Mouse (Mus musculus): ENCODE data around the gene Pmpca. TPM values are rescaled to one million over a fixed set of nuclear protein-coding genes. Genes with fewer than 3 reads are reported as not detected.

Gene Pmpca
- polyA plus RNA-seq, 1 experiment from 2014 or later: 55.4 TPM

GRCm38 (mm10) chr2:26356678-26357077 lies 32.5 kb upstream of the Pmpca start:
- Histone ChIP-seq H3K9ac (ENCODE audit: low read length) (no peak overlapping the region), H3K4me1 (replicated peaks; ENCODE audit: control insufficient read depth, insufficient read depth) (no peaks in the 10 kb centered on the region; the same call in 1 of the 2 replicates)

GRCm38 (mm10) chr2:26357484-26357883 lies 31.7 kb upstream of the Pmpca start:
- Histone ChIP-seq H3K27me3 (ENCODE audit: control insufficient read depth, insufficient read depth, low read length) (no peaks in the 10 kb centered on the region), H3K9me3 (ENCODE audit: control insufficient read depth, low read length) (no peaks in the 10 kb centered on the region), H3K4me2 (replicated peaks; ENCODE audit: low read depth) (no peak overlapping the region), H3K9ac (ENCODE audit: low read length) (no peak overlapping the region), H3K4me1 (replicated peaks; ENCODE audit: control insufficient read depth, insufficient read depth) (no peaks in the 10 kb centered on the region; the same call in 1 of the 2 replicates), H3K27ac (replicated peaks) (no peak overlapping the region), H3K4me3 (ENCODE audit: low read depth, low read length) (no peak overlapping the region), H3K36me3 (ENCODE audit: control insufficient read depth, insufficient read depth, low read length) (no peaks in the 10 kb centered on the region)
- WGBS: 38% methylated on average over 15 of the region's 15 CpGs
- peak; percentile 63 for ATAC-seq (ENCODE audit: low FRiP score, low TSS enrichment)
- peak; percentile 75 for DNase-seq (ENCODE audit: low spot score)
- TF ChIP-seq CTCF (IDR thresholded peaks at IDR 0.05; ENCODE audit: low read depth) (peak; percentile 68), EP300 (optimal IDR thresholded peaks at IDR 0.05) (no peak)

More at GRCm38 (mm10) chr2:26356678-26357077, 32.5 kb upstream of the Pmpca start:
- WGBS: 72% methylated on average over 7 of the region's 7 CpGs
- Histone ChIP-seq H3K27ac (replicated peaks) (no peak overlapping the region), H3K4me3 (ENCODE audit: low read depth, low read length) (no peak overlapping the region), H3K36me3 (ENCODE audit: control insufficient read depth, insufficient read depth, low read length) (no peaks in the 10 kb centered on the region), H3K9me3 (ENCODE audit: control insufficient read depth, low read length) (no peaks in the 10 kb centered on the region), H3K27me3 (ENCODE audit: control insufficient read depth, insufficient read depth, low read length) (no peaks in the 10 kb centered on the region), H3K4me2 (replicated peaks; ENCODE audit: low read depth) (no peak overlapping the region)
- TF ChIP-seq CTCF (IDR thresholded peaks at IDR 0.05; ENCODE audit: low read depth): no peak
- ATAC-seq (ENCODE audit: low FRiP score, low TSS enrichment) (no peak), DNase-seq (ENCODE audit: low spot score) (no peak)

- no peak overlapping the region for H3K27ac ChIP-seq (replicated peaks)
- no peaks in the 10 kb centered on the region for H3K9me3 ChIP-seq (ENCODE audit: control insufficient read depth, low read length)
- peaks cover 4% of the 10 kb centered on the region; the same call in 1 of the 2 replicates for H3K36me3 ChIP-seq (ENCODE audit: control insufficient read depth, insufficient read depth, low read length)
- WGBS: 84% methylated on average over 13 of the region's 13 CpGs
- ATAC-seq (ENCODE audit: low FRiP score, low TSS enrichment): no peak
- no peaks in the 10 kb centered on the region for H3K4me1 ChIP-seq (replicated peaks; ENCODE audit: control insufficient read depth, insufficient read depth)
- DNase-seq (ENCODE audit: low spot score): no peak
- H3K27me3 ChIP-seq (ENCODE audit: control insufficient read depth, insufficient read depth, low read length): no peaks in the 10 kb centered on the region
- H3K4me3 ChIP-seq (ENCODE audit: low read depth, low read length): no peak overlapping the region
- no peak overlapping the region for H3K9ac ChIP-seq (ENCODE audit: low read length)
- no peak overlapping the region for H3K4me2 ChIP-seq (replicated peaks; ENCODE audit: low read depth)
- TF ChIP-seq EP300 (optimal IDR thresholded peaks at IDR 0.05) (no peak), CTCF (IDR thresholded peaks at IDR 0.05; ENCODE audit: low read depth) (no peak)
These were observed 30.3 kb upstream of the Pmpca start for GRCm38 (mm10) chr2:26358667-26359320.

GRCm38 (mm10) chr2:26359983-26360382 lies 29.2 kb upstream of the Pmpca start:
- no peaks in the 10 kb centered on the region for H3K4me1 ChIP-seq (replicated peaks; ENCODE audit: control insufficient read depth, insufficient read depth)
- H3K9ac ChIP-seq (ENCODE audit: low read length): no peak overlapping the region
- no peak overlapping the region for H3K4me2 ChIP-seq (replicated peaks; ENCODE audit: low read depth)
- H3K4me3 ChIP-seq (ENCODE audit: low read depth, low read length): no peak overlapping the region
- H3K27ac ChIP-seq (replicated peaks): 0 out of 2 replicates have a peak overlapping the region, but pooled peaks have one; percentile 8
- no peaks in the 10 kb centered on the region for H3K9me3 ChIP-seq (ENCODE audit: control insufficient read depth, low read length)
- no peaks in the 10 kb centered on the region for H3K27me3 ChIP-seq (ENCODE audit: control insufficient read depth, insufficient read depth, low read length)
- H3K36me3 ChIP-seq (ENCODE audit: control insufficient read depth, insufficient read depth, low read length): peaks cover 4% of the 10 kb centered on the region; the same call in 1 of the 2 replicates
- no peak for TF ChIP-seq CTCF (IDR thresholded peaks at IDR 0.05; ENCODE audit: low read depth)
- TF ChIP-seq EP300 (optimal IDR thresholded peaks at IDR 0.05): no peak
- WGBS: 76% methylated on average over 6 of the region's 6 CpGs
- ATAC-seq (ENCODE audit: low FRiP score, low TSS enrichment): no peak
- DNase-seq (ENCODE audit: low spot score): no peak

- Histone ChIP-seq H3K27me3 (ENCODE audit: control insufficient read depth, insufficient read depth, low read length) (no peaks in the 10 kb centered on the region), H3K36me3 (ENCODE audit: control insufficient read depth, insufficient read depth, low read length) (peaks cover 6% of the 10 kb centered on the region; the same call in 1 of the 2 replicates), H3K9me3 (ENCODE audit: control insufficient read depth, low read length) (no peaks in the 10 kb centered on the region), H3K4me1 (replicated peaks; ENCODE audit: control insufficient read depth, insufficient read depth) (no peaks in the 10 kb centered on the region), H3K4me3 (ENCODE audit: low read depth, low read length) (no peak within 1 kb of the TSS), H3K27ac (replicated peaks) (0 out of 2 replicates have a peak within 1 kb of the TSS, but pooled peaks have one; percentile 8), H3K4me2 (replicated peaks; ENCODE audit: low read depth) (no peak within 1 kb of the TSS), H3K9ac (ENCODE audit: low read length) (no peak within 1 kb of the TSS)
- no peak for TF ChIP-seq CTCF (IDR thresholded peaks at IDR 0.05; ENCODE audit: low read depth)
- no peak for TF ChIP-seq EP300 (optimal IDR thresholded peaks at IDR 0.05)
- no peak for ATAC-seq (ENCODE audit: low FRiP score, low TSS enrichment)
- DNase-seq (ENCODE audit: low spot score): no peak
- WGBS: 40% methylated on average over 3 of the region's 3 CpGs
These were observed 28.4 kb upstream of the Pmpca start, which contains the start of gene Card9 for GRCm38 (mm10) chr2:26360772-26361171. Gene Card9 (minus strand): TSS chr2:26360918.

- no peak for TF ChIP-seq CTCF (IDR thresholded peaks at IDR 0.05; ENCODE audit: low read depth)
- no peak for TF ChIP-seq EP300 (optimal IDR thresholded peaks at IDR 0.05)
- Histone ChIP-seq H3K4me1 (replicated peaks; ENCODE audit: control insufficient read depth, insufficient read depth) (no peaks in the 10 kb centered on the region), H3K36me3 (ENCODE audit: control insufficient read depth, insufficient read depth, low read length) (peaks cover 18% of the 10 kb centered on the region), H3K27me3 (ENCODE audit: control insufficient read depth, insufficient read depth, low read length) (no peaks in the 10 kb centered on the region), H3K9me3 (ENCODE audit: control insufficient read depth, low read length) (no peaks in the 10 kb centered on the region), H3K27ac (replicated peaks) (no peak overlapping the region), H3K4me3 (ENCODE audit: low read depth, low read length) (no peak overlapping the region), H3K4me2 (replicated peaks; ENCODE audit: low read depth) (no peak overlapping the region), H3K9ac (ENCODE audit: low read length) (no peak overlapping the region)
- no peak for ATAC-seq (ENCODE audit: low FRiP score, low TSS enrichment)
- no peak for DNase-seq (ENCODE audit: low spot score)
- 88% methylated on average over 5 of the region's 5 CpGs for WGBS
These were observed 26.1 kb upstream of the Pmpca start for GRCm38 (mm10) chr2:26362991-26363390.

Measured in stomach, postnatal 0 days (tissue).